Mouse (Mus musculus) lung, postnatal 14 days (tissue): Measurements from ENCODE around the gene Stxbp6.
A peak's percentile ranks its signal among the peaks of the same experiment; 100 is the strongest.

Experiments used
- DNase-seq: peaks from one replicate; pipeline ENCODE4 v3.0.0; 2021

Gene Stxbp6

GRCm38 (mm10) chr12:44993391-44993790 lies 81.1 kb downstream of the Stxbp6 start:
- peak; percentile 20 for DNase-seq

DNA sequence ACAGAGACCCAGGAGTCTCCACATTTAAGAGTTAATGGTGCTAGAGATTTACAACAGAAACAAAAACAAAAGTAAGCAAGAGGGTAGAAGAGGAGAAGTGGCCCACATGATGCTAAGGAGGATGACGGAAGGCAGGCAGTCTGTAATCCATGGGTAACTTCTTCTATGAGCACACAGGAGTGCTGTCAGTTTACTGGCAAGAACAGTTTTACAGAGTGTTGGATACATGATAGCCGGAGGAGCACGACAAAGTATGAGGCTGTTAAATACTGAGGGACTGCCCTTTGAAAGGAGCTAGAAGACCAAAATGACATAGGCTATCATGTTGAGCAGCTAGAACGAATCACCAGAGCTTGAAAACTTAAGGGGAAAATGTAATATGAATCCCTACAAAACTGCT lies 81.7 kb downstream of the Stxbp6 start:
- no peak for DNase-seq

DNA sequence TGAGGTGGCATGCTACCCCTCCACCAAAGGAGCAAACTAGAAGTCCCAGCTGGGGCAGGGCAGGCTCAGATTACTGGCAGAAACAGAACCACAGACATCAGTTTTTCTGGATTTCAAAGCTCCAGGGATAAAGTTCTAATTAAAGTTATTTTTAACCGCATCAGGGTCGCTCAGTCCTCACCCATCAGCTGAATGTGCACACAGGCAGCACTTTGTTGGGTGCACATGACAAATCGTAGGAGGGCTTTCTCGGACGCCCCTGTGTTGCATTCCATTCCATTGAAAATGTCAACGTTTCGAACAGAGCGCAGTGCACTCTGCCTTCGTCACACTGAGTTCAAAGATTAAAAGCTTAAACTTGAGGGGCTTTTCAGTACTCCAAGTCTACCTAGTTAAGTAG lies 84.1 kb downstream of the Stxbp6 start:
- DNase-seq = no peak

GRCm38 (mm10) chr12:44989011-44989410 lies 85.5 kb downstream of the Stxbp6 start:
- DNase-seq = no peak

- no peak for DNase-seq
Measured at GRCm38 (mm10) chr12:44987762-44988161, 86.7 kb downstream of the Stxbp6 start.

DNA sequence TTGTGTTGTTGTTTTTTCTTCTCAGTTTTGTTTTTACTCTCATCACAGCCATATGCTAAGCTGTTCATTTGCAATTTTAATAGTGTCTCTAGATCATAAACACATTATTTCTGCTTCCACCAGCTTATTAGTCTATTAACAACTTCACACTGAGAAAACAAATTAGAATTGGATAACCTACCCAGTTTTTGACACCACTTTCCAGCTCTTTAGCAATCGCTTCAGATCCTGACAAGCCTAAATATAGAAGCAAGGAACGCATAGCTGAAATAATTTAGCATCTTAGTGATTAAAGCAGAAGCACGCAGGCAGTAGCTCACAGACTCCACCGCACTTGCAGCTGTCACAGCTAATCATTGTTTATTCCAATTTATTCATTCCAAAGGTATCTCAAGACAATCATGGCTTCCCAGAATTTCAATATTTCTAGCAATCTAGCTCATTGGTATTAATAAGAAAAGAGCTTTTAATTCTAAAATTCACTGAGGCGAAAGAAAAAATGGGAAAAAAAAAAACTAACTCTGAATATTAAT lies 95.1 kb downstream of the Stxbp6 start:
- DNase-seq = no peak

DNA sequence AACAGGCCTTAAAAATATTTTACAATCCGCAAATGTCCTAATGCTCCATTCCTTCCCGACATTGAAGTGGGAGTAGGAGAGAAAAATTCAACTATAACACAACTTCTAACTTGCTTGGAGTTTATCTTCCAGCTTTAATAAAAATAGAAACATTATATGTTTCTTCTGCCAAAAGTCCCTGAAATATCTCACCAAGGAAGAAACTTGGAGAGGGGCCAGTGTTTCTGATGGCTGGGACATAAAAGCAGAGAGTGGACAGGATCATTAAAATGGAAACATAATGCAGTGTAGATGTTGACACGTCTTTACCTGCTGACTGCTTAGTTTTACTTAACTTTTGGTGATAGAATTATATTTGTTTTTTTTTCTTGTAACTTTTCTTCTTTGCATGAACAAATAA lies 99.2 kb downstream of the Stxbp6 start:
- DNase-seq = no peak

DNA sequence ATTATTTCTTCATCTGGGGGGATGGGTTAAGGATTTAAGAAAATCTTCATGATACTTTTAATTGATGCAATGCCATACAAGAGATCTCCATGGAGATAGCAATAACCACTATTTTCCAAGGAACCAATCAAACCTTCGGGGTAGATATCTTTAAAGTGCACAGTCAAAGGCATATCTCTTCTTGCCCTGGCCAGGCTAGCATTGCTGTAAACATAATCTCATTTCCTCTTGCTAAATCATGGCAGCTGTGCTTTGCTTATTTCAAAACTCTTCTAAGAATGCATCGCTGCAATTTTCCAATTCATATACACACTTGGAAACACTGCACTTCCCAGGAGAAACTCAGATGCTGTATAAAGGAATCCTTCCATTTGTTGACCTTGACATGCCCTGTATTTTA lies 103.0 kb downstream of the Stxbp6 start:
- DNase-seq = no peak

DNA sequence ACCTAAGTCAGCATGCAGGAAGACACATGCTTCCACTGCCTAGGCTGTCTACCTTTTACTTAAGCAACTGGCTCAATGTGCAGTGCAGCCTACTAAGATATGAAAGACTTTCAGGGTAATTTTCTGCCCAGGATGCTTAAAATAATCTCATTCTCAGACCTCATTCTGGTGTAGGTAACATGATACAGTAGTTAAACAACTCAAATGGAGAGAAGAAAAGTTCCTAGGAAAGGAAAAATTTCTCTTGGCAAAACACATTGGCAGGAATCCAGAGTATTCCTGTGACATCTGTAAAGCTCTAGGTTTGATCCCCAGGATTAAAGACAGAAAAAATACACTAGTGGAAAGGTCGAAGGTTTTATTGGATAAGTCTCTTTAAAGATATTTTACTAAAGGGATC lies 107.1 kb downstream of the Stxbp6 start:
- no peak for DNase-seq

- no peak for DNase-seq
Measured at GRCm38 (mm10) chr12:44957474-44957873, 117.0 kb downstream of the Stxbp6 start.

DNA sequence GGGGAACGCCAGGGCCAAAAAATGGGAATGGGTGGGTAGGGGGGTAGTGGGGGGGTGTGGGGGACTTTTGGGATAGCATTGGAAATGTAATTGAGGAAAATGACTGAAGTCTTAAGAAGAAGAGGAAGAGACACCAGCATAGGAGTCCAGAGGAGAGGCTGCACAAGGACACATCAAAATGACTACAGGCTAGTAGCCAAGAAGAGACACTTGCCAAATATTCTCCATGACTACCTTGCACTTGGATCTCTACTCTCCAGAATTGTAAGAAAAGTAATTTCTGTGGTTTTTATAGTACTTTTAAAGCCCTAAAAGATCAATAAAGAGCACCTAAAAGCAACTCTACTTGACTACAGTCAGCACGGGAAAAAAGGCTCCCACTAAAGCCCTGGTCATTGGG lies 121.4 kb downstream of the Stxbp6 start:
- no peak for DNase-seq

DNA sequence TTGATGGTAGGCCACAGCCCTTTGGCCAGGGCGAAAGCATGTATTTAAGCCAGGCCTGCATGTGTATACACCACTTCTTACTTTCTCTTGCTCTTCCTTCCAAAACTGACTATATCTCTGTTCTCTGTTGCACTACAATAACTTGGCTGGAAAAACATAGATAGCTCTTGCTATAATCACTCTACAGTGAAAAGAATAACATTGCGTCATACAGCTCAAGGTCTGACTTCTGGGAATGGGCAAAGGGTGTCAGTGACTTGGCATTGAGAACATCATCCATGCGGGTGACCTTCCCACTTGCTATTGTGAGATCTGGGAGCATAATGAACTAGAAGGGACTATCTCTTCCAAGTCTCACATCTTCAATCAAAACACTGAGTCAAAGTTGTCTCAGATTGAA lies 122.4 kb downstream of the Stxbp6 start:
- no peak for DNase-seq

- DNase-seq = no peak
Measured at GRCm38 (mm10) chr12:44950559-44950958, 124.0 kb downstream of the Stxbp6 start.

DNA sequence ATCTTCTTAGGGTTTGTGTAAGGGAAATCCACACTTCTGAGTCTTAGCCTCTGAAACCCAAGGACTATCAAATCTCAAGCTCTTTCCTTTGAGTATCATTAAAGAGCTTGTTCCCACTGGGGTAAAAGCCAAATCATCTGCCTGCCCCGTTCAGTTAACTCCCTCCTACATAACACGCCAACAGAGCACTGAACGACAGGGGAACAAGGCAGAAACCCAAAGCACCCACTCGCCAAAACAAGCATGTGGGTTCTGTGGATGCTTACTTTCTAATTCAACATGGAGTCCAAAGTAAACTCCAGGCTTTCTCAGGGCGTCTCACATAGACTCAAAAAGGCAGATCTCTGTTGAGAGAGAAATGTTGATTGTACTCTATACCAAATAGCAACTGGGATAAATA lies 126.7 kb downstream of the Stxbp6 start:
- DNase-seq = no peak

DNA sequence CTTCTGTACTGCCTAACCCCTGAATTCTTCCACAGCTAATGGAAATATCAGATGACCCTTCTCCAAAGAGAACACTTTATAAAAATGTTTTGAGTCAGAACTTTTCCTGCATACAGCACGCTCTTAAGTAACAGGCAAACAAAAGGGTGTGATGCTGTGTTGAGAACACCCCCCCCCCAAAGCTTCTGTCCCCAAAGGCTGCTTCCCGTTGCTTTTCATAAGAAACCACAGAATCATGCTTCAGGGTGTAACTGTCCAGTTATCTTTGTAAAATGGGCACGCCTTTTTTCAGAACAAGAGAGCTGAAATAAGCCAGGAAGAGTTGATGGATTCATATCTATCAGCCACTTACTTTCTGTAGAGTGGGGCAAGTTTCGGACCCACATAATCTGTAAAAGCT lies 134.2 kb downstream of the Stxbp6 start:
- DNase-seq = no peak

DNA sequence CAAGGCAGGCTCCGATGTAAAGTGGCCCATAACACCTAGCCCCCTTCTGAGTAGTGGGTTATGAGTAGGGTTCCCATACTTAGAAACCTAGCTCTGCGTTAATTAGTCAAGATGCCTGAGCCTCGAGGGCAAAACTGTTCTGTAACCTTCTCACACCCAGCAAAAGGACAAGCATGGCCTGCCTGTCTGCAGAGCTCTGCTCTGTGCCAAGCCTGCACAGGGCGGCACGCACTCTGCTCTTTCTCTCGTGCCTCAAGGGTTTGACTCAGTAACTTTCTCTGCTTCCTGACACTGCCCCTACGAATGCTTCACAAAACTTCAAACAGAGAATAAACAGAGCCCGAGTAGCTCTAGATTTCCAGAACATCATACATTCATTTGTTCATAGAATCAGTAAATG lies 135.4 kb downstream of the Stxbp6 start:
- DNase-seq = no peak

- no peak for DNase-seq
Measured at GRCm38 (mm10) chr12:44932954-44933353, 141.6 kb downstream of the Stxbp6 start.

DNA sequence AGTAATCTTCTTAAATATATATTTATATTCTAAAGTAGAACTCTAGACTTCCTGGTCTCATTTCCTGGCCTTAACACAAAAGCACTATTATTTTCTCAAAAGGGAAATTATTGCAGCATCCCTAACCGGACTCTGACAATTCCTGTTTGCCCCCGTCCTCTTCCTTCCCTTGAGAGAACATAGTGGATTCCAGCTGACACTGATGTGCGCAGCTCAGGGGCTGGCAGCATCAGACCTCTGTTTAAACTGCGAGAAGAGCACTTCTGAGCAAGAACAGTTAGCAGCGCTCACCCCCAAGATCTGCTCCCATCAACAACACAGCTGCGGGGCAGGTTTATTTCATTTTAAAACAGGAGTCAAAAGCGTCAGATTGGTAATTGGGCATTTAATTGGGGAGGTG lies 142.8 kb downstream of the Stxbp6 start:
- DNase-seq = no peak

DNA sequence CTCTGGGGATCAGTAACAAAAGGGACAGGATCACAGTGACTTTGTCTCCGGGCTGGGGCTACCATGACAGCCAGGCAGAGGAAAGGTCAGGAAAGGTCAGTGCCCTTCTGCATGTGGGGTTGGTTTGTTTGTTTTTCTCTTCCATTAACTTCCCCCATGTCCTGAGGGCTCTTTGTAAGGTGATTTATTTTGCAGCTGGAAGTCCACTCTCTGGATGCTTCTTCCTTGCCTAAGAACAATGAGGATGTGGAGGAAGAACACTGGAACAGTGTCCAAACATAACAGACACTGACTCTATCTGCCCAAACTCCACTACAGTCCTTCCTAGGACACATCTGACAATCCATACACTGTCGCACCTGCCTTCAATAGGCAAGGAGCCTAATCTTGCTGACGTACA lies 146.1 kb downstream of the Stxbp6 start:
- no peak for DNase-seq

GRCm38 (mm10) chr12:44925901-44926300 lies 148.6 kb downstream of the Stxbp6 start:
- DNase-seq = no peak

GRCm38 (mm10) chr12:44923273-44923672 lies 151.2 kb downstream of the Stxbp6 start:
- no peak for DNase-seq

- no peak for DNase-seq
Measured at GRCm38 (mm10) chr12:44922241-44922640, 152.3 kb downstream of the Stxbp6 start.

DNA sequence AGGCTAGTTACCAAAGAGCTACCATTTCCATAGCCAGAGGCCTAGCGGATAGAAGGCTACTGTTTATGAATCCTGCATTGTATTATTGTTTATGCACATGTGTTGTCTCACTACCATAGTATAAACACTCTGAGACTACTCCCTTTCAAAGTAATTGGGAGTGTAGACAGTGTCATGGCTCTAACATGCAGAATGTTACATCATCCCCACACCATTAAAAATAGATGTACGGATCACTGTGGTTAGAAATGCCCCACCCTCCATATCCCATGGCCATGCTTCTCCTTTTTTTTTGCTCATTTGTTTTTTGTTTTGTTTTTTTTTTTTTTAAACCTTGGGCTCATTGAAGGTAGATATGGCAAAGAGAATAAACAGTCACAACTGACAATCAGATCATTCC lies 154.9 kb downstream of the Stxbp6 start:
- no peak for DNase-seq

- DNase-seq = no peak
Measured at GRCm38 (mm10) chr12:44918929-44919328, 155.6 kb downstream of the Stxbp6 start.

DNA sequence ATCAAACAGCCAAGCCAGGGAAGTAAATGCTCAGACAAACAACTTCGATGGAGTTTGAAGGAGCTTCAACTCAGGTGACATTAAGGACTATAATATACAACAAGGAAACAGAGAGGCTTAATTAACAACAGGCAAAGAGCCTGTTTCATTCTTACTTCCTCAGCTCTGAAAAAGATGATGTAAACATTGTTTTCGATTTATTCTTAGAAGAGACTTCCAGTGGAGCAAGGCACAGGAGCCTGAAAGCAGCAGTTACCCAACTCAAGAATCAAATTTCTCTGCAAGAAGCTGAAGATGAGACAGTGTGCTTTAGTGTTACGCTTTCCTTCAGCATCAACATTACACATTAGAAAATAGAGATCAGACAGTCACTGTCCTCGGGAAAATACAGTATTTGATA lies 160.7 kb downstream of the Stxbp6 start:
- no peak for DNase-seq
